19 mouse cellular contexts compared by ENCODE assay signal in genomic region chr16:3232610-3233009, GRCm38 (mm10).
A peak's percentile ranks its signal among the peaks of the same experiment; 100 is the strongest.
DNase-seq lines count a peak whose midpoint lies in the region; ATAC-seq and TF ChIP-seq lines count a peak whose summit lies in the region.
"Had no signal": no experiment of that assay in that cellular context is flagged by ENCODE, and none has a peak within 500 bp of the region (broad histone marks: within the 10 kb centered on the region; RNA-seq: fewer than 3 reads in every experiment).

No protein-coding gene starts in this region.

- peaks cover 56% of the 10 kb centered on the region for H3K9me3 ChIP-seq in liver, embryonic 11.5 days (ENCODE audit: control insufficient read depth, low read length)
- peaks cover 16% of the 10 kb centered on the region; the same call in 1 of the 2 replicates for H3K9me3 ChIP-seq in liver, postnatal 0 days (ENCODE audit: low read length)
- peaks cover 52% of the 10 kb centered on the region for H3K9me3 ChIP-seq in stomach, embryonic 14.5 days (ENCODE audit: control insufficient read depth, low read depth, low read length)
- peaks cover 36% of the 10 kb centered on the region for H3K9me3 ChIP-seq in stomach, postnatal 0 days (ENCODE audit: control insufficient read depth, low read length)

- H3K27ac ChIP-seq in liver, embryonic 11.5 days (ENCODE audit: low read depth, low read length), result no peak overlapping the region
- no peak overlapping the region for H3K27ac ChIP-seq in liver, postnatal 0 days (ENCODE audit: low read depth)
- no peak overlapping the region for H3K27ac ChIP-seq in stomach, embryonic 14.5 days (ENCODE audit: low read length)
- no peak overlapping the region for H3K27ac ChIP-seq in stomach, postnatal 0 days (replicated peaks)
- H3K27ac ChIP-seq: embryonic facial prominence, embryonic 13.5 days; forebrain, embryonic 13.5 days; gastrocnemius, adult 2 months; heart, adult 2 months; liver, embryonic 15.5 days had no signal

- no peaks in the 10 kb centered on the region for H3K27me3 ChIP-seq in liver, embryonic 11.5 days (replicated peaks; ENCODE audit: control insufficient read depth, insufficient read depth, low read length)
- no peaks in the 10 kb centered on the region for H3K27me3 ChIP-seq in liver, postnatal 0 days (ENCODE audit: insufficient read depth, low read length)
- no peaks in the 10 kb centered on the region for H3K27me3 ChIP-seq in stomach, embryonic 14.5 days (ENCODE audit: control insufficient read depth, insufficient read depth, low read length)
- H3K27me3 ChIP-seq in stomach, postnatal 0 days (ENCODE audit: control insufficient read depth, insufficient read depth, low read length), result no peaks in the 10 kb centered on the region
- H3K27me3 ChIP-seq: embryonic facial prominence, embryonic 13.5 days; forebrain, embryonic 13.5 days; liver, embryonic 15.5 days had no signal

- peak; percentile 38; the same call in 1 of the 2 replicates for ATAC-seq in liver, embryonic 11.5 days (replicated peaks; ENCODE audit: low FRiP score)
- no peak for ATAC-seq in liver, postnatal 0 days
- ATAC-seq in stomach, embryonic 14.5 days (ENCODE audit: insufficient number of reproducible peaks, insufficient read depth, low FRiP score, low read depth), result peak; percentile 33
- no peak for ATAC-seq in stomach, postnatal 0 days (ENCODE audit: low FRiP score, low TSS enrichment)
- no peak for ATAC-seq in activated CD4-positive, CD25-positive, alpha-beta regulatory T cell, adult 4 months
- ATAC-seq: forebrain, embryonic 13.5 days had no signal

- DNase-seq in heart, adult 11 months, result peak; percentile 76
- no peak for DNase-seq in heart, adult 8-10 months (ENCODE audit: low spot score)
- DNase-seq in liver, embryonic 11.5 days (ENCODE audit: low spot score), result no peak
- no peak for DNase-seq in liver, postnatal 0 days
- no peak for DNase-seq in stomach, postnatal 0 days (ENCODE audit: low spot score)
- DNase-seq: adrenal gland, adult 8-10 months; B cell, adult 2 months; cerebellum, adult 9-11 months; gastrocnemius, adult 2 months; heart, postnatal 4 days; layer of hippocampus, adult 9-11 months; right cerebral cortex, postnatal 4 days had no signal

- WGBS in liver, embryonic 11.5 days, result 50% methylated on average over 2 of the region's 2 CpGs
- 48% methylated on average over 2 of the region's 2 CpGs for WGBS in liver, postnatal 0 days (ENCODE audit: insufficient replicate concordance)
- 58% methylated on average over 2 of the region's 2 CpGs for WGBS in stomach, embryonic 14.5 days
- 53% methylated on average over 2 of the region's 2 CpGs for WGBS in stomach, postnatal 0 days

- H3K4me2 ChIP-seq in liver, embryonic 11.5 days, result no peak overlapping the region
- no peak overlapping the region for H3K4me2 ChIP-seq in liver, postnatal 0 days (ENCODE audit: low read depth, low read length)
- H3K4me2 ChIP-seq in stomach, embryonic 14.5 days (replicated peaks; ENCODE audit: low read depth, low read length), result no peak overlapping the region
- H3K4me2 ChIP-seq in stomach, postnatal 0 days (replicated peaks; ENCODE audit: low read depth), result no peak overlapping the region
- H3K4me2 ChIP-seq: embryonic facial prominence, embryonic 13.5 days; forebrain, embryonic 13.5 days; liver, embryonic 15.5 days had no signal

- 0 out of 2 replicates have a peak, but pooled peaks cover 3% of the 10 kb centered on the region for H3K36me3 ChIP-seq in liver, embryonic 11.5 days (ENCODE audit: control insufficient read depth, insufficient read depth, low read length)
- H3K36me3 ChIP-seq in liver, postnatal 0 days (replicated peaks; ENCODE audit: insufficient read depth, low read length), result no peaks in the 10 kb centered on the region
- H3K36me3 ChIP-seq in stomach, embryonic 14.5 days (ENCODE audit: control insufficient read depth, insufficient read depth, low read length), result no peaks in the 10 kb centered on the region
- 0 out of 2 replicates have a peak, but pooled peaks cover 2% of the 10 kb centered on the region for H3K36me3 ChIP-seq in stomach, postnatal 0 days (ENCODE audit: control insufficient read depth, insufficient read depth, low read length)
- H3K36me3 ChIP-seq: embryonic facial prominence, embryonic 13.5 days; liver, embryonic 15.5 days had no signal

- H3K4me3 ChIP-seq in liver, embryonic 11.5 days (ENCODE audit: low read depth, low read length), result no peak overlapping the region
- no peak overlapping the region for H3K4me3 ChIP-seq in liver, postnatal 0 days (ENCODE audit: low read depth, low read length)
- no peak overlapping the region for H3K4me3 ChIP-seq in stomach, embryonic 14.5 days (ENCODE audit: low read depth, low read length)
- no peak overlapping the region for H3K4me3 ChIP-seq in stomach, postnatal 0 days (ENCODE audit: low read depth, low read length)
- H3K4me3 ChIP-seq: embryonic facial prominence, embryonic 13.5 days; forebrain, embryonic 13.5 days; gastrocnemius, adult 2 months; heart, adult 2 months; liver, embryonic 15.5 days; myocyte had no signal

- no peak overlapping the region for H3K9ac ChIP-seq in liver, embryonic 11.5 days (ENCODE audit: low read depth, low read length)
- H3K9ac ChIP-seq in liver, postnatal 0 days (replicated peaks), result no peak overlapping the region
- no peak overlapping the region for H3K9ac ChIP-seq in stomach, embryonic 14.5 days (replicated peaks; ENCODE audit: low read depth, low read length)
- H3K9ac ChIP-seq in stomach, postnatal 0 days (ENCODE audit: low read length), result no peak overlapping the region
- H3K9ac ChIP-seq: embryonic facial prominence, embryonic 13.5 days; forebrain, embryonic 13.5 days; liver, embryonic 15.5 days had no signal

- TF ChIP-seq EP300 in liver, postnatal 0 days (IDR thresholded peaks at IDR 0.05; ENCODE audit: low read depth), result no peak
- TF ChIP-seq EP300 in stomach, postnatal 0 days (optimal IDR thresholded peaks at IDR 0.05), result no peak

- H3K4me1 ChIP-seq in liver, embryonic 11.5 days (replicated peaks; ENCODE audit: control insufficient read depth, insufficient read depth, low read length), result no peaks in the 10 kb centered on the region
- H3K4me1 ChIP-seq in liver, postnatal 0 days (ENCODE audit: insufficient read depth), result no peaks in the 10 kb centered on the region
- H3K4me1 ChIP-seq in stomach, embryonic 14.5 days (ENCODE audit: control insufficient read depth, insufficient read depth, low read length), result no peaks in the 10 kb centered on the region
- no peaks in the 10 kb centered on the region for H3K4me1 ChIP-seq in stomach, postnatal 0 days (replicated peaks; ENCODE audit: control insufficient read depth, insufficient read depth)
- H3K4me1 ChIP-seq: embryonic facial prominence, embryonic 13.5 days; forebrain, embryonic 13.5 days; liver, embryonic 15.5 days had no signal

- TF ChIP-seq CTCF in liver, postnatal 0 days (IDR thresholded peaks at IDR 0.05; ENCODE audit: low read depth), result no peak
- no peak for TF ChIP-seq CTCF in stomach, postnatal 0 days (IDR thresholded peaks at IDR 0.05; ENCODE audit: low read depth)

Comparison
In these comparisons a context has a peak if more than half of its experiments do, and no peak if none do; other contexts are left out.
1. ATAC-seq: peak in liver, embryonic 11.5 days (single experiment) and stomach, embryonic 14.5 days (single experiment); none in liver, postnatal 0 days (single experiment), stomach, postnatal 0 days (single experiment) and activated CD4-positive, CD25-positive, alpha-beta regulatory T cell, adult 4 months (single experiment).